Mouse (Mus musculus) megakaryocyte, adult 5-6 weeks (primary cell): ENCODE measurements around the gene Wnk1. TPM values are rescaled to one million over a fixed set of nuclear protein-coding genes. Genes with fewer than 3 reads are reported as not detected.
"Not testable (repeated sequence)": the region's sequence is repeated elsewhere in the genome, so short reads cannot be mapped to it uniquely, and the experiment has no call there.

Experiments used
- ATAC-seq: 2 replicates; pipeline ENCODE4 v1.8.0; 2016; ENCODE audit warnings: mild to moderate bottlenecking, inconsistent platforms; ENCODE audit not compliant: poor library complexity, severe bottlenecking
- total RNA-seq, 2 experiments: library from RNA; stranded (forward) in 1 of 2; stranded (reverse) in 1 of 2; fragments of 153-499, 151-499 nt in 1 of 2; fragments of 221-1000, 200-1000 nt in 1 of 2; gene quantifications; 2 replicates each; pipeline versions ENCODE4 v1.2.3 to v1.2.4; 2015 to 2017

Wnk1 gene
- total RNA-seq (2015) (247 and 264 TPM in 2 replicates), total RNA-seq (2017) (206 and 218 TPM in 2 replicates)

GRCm38 (mm10) chr6:120038366-120039255 is at the start of gene Wnk1:
TSS of gene Wnk1 (minus strand) at chr6:120038672.
- peak; percentile 72 for ATAC-seq

- not testable (repeated sequence) for ATAC-seq
These were observed 48.6 kb upstream of the Wnk1 start for GRCm38 (mm10) chr6:120087041-120087440.

DNA sequence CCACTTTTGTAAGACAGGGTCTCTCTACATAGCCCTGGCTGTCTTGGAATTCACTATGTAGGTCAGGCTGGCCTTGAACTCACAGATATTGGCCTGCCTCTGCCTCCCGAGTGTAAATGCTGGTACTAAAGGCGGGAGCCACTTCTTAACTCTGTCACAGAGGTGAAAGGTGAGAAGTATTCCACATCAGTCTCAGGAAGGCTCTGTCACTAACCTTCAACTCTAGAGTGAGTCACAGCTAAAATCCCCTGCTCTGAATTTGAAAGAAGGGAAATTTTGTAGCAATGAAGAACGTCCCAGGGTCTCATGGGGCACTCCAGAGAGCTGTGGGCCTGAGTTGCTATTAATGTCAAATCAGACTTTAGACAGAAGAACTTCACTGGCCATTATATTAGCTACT is 47.4 kb upstream of the Wnk1 start:
- no peak for ATAC-seq

GRCm38 (mm10) chr6:120084983-120085382 is 46.5 kb upstream of the Wnk1 start:
- 0 out of 2 replicates have a peak, but pooled peaks have one; percentile 23 for ATAC-seq

DNA sequence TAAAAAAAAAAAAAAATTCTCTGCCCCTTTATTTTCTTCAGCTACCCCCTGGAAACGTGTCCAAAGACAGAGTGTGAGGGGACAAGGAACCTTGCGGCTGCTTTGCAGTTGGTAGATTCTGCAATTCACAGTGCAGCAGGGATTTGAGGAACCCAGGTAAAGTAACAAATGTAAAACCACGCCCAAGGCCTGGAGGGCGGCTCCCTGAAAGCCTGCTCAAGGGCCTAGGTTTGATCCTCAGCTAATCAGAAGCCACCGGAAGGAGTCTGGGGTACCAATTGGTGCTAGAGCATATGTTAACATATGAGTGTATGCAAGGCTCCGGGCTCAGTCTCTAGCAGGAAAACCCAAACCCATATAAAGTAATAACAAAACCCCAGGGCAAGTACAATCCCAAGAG is 45.0 kb upstream of the Wnk1 start:
- peak; percentile 74 for ATAC-seq

- ATAC-seq = peak; percentile 69
These were observed 44.5 kb upstream of the Wnk1 start for GRCm38 (mm10) chr6:120082951-120083411.

- no peak for ATAC-seq
These were observed 43.9 kb upstream of the Wnk1 start for GRCm38 (mm10) chr6:120082251-120082950.

DNA sequence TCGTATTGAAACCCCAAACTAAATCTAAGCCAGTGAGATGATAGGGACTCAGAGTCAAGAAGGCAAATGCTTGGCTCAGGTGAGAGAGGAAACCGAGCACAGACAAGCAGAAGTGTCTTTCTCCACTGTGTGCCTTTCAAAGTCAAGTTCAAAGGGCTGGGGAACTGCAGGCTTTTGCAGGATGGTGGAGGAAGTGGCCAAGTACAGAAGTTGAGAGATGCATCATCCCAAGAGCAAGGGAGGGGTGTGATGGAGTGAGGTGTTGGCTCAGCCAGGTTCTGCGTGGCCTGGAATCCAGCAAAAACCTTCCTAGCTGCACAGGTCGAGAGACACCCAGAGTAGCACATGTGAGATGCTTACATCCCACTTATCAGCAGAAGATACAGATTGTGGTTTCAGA is 43.0 kb upstream of the Wnk1 start:
- no peak for ATAC-seq

DNA sequence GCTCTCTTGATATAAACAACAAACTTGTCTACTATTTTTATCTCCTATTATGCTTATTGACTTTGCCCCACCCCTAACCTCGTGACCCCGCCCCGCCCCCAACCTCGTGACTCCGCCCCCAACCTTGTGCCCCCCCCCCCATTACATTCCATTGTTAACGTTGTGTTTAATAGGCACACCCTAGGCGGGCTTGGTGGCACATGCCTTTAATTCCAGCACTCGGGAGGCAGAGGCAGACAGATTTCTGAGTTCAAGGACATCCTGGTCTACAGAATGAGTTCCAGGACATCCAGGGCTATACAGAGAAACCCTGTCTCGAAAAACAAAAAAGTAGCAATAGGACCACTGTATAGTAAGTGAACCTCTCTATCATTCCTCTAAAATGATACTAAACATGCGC is 41.1 kb upstream of the Wnk1 start:
- ATAC-seq = no peak

GRCm38 (mm10) chr6:120076619-120077450 is 38.4 kb upstream of the Wnk1 start:
- ATAC-seq = 0 out of 2 replicates have a peak, but pooled peaks have one; percentile 15

DNA sequence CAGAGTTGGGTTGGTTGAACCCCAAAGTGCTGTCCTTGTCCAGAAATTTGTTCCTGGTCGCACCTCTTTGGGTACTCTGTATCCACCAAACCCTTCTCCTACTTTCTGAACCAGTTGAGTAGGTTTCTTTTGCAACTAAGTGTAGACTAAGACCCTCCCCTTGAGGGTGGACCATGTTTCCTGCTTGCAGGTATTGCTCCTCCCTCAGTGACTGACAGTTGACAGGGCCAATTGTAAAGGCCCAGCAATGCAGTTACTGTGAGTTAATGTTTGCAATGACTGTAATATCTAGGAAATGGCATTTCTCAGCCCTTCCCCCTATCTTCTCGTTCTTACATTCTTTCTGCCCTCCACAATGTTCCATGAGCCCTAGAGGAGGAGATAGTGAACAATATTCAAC is 34.2 kb upstream of the Wnk1 start:
- ATAC-seq = no peak

GRCm38 (mm10) chr6:120069546-120069945 is 31.1 kb upstream of the Wnk1 start:
- no peak for ATAC-seq

GRCm38 (mm10) chr6:120065552-120066177 is 27.2 kb upstream of the Wnk1 start:
- no peak for ATAC-seq

DNA sequence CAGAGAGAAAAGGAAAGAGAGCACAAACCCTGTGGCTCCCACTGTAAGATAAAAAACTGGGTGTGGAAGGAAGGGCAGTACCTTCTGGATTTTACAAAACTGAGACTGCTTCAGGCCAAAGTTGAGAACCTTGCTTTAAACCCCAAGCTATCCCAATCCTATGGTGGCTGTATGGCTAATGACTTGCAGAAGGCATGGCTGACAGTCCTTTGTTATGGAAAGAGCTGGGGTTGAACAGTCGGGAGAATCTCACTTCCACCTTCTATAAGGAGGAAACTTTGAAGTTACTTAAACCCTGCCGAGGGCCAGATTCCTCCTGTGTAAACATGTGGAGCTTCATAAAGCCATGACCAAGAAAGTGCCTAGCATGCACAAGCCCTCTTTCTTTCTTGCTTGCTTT is 26.2 kb upstream of the Wnk1 start:
- no peak for ATAC-seq

DNA sequence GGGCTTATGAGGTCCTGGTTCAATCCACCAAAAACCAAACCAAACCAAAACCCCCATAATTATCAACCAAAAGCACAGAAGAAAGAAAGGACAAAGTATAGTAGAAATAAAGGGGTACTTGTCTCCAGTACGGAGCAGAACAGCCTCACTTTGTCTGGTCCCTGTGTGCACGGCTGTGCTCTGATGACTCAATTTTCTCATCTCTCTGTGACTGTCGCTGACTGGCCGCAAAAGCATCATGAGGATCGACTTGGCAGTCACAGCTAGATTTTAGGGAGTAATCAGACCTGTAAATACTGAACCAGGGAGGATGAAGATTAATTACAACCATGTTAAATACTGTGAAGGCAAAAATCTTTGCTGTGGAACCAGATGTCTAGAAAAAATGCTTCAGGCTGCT is 24.5 kb upstream of the Wnk1 start:
- no peak for ATAC-seq

- peak; percentile 95 for ATAC-seq
These were observed 17.4 kb upstream of the Wnk1 start for GRCm38 (mm10) chr6:120055666-120056540.

- ATAC-seq = no peak
These were observed 15.9 kb upstream of the Wnk1 start for GRCm38 (mm10) chr6:120054412-120054811.

DNA sequence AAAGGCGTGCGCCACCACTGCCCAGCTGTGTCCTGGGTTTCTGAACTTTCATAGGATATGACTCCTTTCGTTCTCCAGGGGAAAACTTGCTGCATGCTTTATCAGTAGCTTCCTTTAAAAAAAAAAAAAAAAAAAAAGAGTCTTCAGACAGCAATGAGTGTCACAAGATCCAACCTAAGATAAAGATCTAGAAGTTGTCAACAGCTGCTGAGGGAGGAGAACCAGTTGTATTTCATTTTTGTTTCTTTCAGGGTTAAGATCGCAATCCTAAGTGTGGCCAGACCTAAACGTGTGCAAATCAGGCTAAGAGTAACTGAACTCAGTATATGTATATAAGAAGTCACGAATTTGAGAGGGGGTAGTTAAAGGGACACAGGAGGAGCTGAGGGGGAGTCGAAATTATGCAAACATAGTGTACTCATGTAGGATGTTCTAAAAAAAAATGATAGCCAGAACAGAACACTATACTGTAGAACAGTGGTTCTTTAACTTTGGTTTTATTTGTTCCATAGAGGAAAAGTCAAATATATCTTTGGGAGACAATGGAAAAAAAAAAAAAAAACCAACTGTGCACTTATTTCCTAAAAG is 9.3 kb upstream of the Wnk1 start:
- ATAC-seq = no peak

DNA sequence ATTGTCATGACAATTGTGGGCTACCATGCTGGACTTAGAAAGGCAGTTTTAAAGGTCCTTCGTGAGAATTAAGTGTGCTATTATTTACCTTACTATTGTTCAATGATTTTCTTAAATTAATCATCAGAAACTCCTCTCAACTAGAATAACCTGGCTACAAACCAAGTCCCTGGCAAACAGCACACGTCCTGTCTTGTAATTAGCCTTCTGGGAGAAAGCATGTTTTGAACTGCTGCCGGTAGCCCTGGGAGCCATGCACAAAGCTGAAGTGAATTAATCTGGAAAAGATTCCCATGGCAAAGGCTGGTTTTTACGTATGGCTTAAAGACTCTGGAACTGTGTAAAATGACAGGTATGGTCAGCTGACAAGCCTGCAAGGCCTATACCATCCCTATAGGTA is 6.9 kb upstream of the Wnk1 start:
- no peak for ATAC-seq
